Mouse (Mus musculus) midbrain, embryonic 11.5 days (tissue): ENCODE measurements around the gene Ap5z1. TPM values are rescaled to one million over a fixed set of nuclear protein-coding genes. Genes with fewer than 3 reads are reported as not detected.

Source experiments
- ATAC-seq: fragments of 200-750 bp; cut with Nextera tagmentation; 2 replicates; pipeline ENCODE4 v1.8.0; 2017; ENCODE audit warnings: moderate TSS enrichment, moderate library complexity; ENCODE audit not compliant: low FRiP score
- DNase-seq: peaks from one replicate; pipeline ENCODE4 v3.0.0; 2015; ENCODE audit warnings: low spot score; ENCODE audit errors: missing footprints
- H3K27ac ChIP-seq: fragments of 300-500 bp; sonication (generic); 2 replicates; pipeline ENCODE4 v1.5.1; 2014; ENCODE audit warnings: low read depth, low read length
- H3K27me3 ChIP-seq: fragments of 300-500 bp; sonication (generic); 2 replicates; pipeline ENCODE4 v1.6.1; 2014; ENCODE audit warnings: mild to moderate bottlenecking, low read length, moderate library complexity, mixed read lengths; ENCODE audit not compliant: control insufficient read depth, insufficient read depth
- H3K36me3 ChIP-seq: fragments of 300-500 bp; sonication (generic); 2 replicates; pipeline ENCODE4 v1.6.1; 2014; ENCODE audit warnings: mild to moderate bottlenecking, low read length, moderate library complexity, mixed read lengths; ENCODE audit not compliant: control insufficient read depth, insufficient read depth
- H3K4me1 ChIP-seq: fragments of 300-500 bp; sonication (generic); 2 replicates; pipeline ENCODE4 v1.6.1; 2014; ENCODE audit warnings: low read length; ENCODE audit not compliant: control insufficient read depth, insufficient read depth
- H3K4me2 ChIP-seq: fragments of 300-500 bp; sonication (generic); 2 replicates; pipeline ENCODE4 v1.6.1; 2014; ENCODE audit warnings: mild to moderate bottlenecking, moderate library complexity
- H3K4me3 ChIP-seq: fragments of 300-500 bp; sonication (generic); 2 replicates; pipeline ENCODE4 v1.5.1; 2014; ENCODE audit warnings: low read depth, low read length
- H3K9ac ChIP-seq: fragments of 300-500 bp; sonication (generic); 2 replicates; pipeline ENCODE4 v1.6.1; 2014; ENCODE audit warnings: low read length
- H3K9me3 ChIP-seq: fragments of 300-500 bp; sonication (generic); 2 replicates; pipeline ENCODE4 v1.6.1; 2016; ENCODE audit warnings: low read length; ENCODE audit not compliant: control insufficient read depth
- WGBS: fragments of 180-500 bp; shearing (Covaris S2); extraction: QIAGEN DNeasy Blood & Tissue Kit; methylation state at CpG from one replicate; pipeline ENCODE4 v1.1.7; 2014; 5-methylcytosine and 5-hydroxymethylcytosine counted together
- polyA plus RNA-seq: library from polyadenylated mRNA; unstranded; fragments of >200 nt; fragmentation: Nextera tagmentation; extraction: Ambion mirVana; gene quantifications from 2 replicates; pipeline ENCODE4 v1.2.1, GENCODE M21; 2014

The Ap5z1 gene
- polyA plus RNA-seq, 1 experiment from 2014 or later, result 10.5 TPM

DNA sequence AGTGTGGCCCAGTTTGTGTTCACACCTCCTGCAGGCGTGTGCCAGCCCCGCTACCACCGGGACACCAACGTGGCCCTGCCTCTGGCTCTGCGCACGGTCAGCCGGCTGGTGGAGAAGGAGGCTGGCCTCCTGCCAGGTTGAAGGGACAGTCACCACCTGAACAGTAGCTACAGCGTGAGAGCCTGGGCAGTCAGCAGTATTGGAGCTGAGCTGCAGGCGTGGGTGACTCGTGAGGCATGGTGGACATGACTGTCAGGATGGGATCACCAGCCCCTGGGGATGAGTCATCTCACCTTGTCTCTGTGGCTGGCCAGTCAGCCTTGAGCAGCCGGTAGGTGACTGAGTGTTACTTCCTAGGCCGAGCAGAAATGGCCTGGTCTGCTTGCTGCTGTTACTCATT is 13.6 kb downstream of the Ap5z1 start:
- no peak overlapping the region for H3K4me3 ChIP-seq
- no peak for DNase-seq
- H3K27me3 ChIP-seq, result no peaks in the 10 kb centered on the region
- WGBS, result 91% methylated on average over 12 of the region's 12 CpGs
- no peaks in the 10 kb centered on the region for H3K36me3 ChIP-seq
- H3K9ac ChIP-seq, result no peak overlapping the region
- no peak overlapping the region for H3K27ac ChIP-seq
- H3K4me1 ChIP-seq, result no peaks in the 10 kb centered on the region
- no peak overlapping the region for H3K4me2 ChIP-seq
- no peaks in the 10 kb centered on the region for H3K9me3 ChIP-seq
- no peak for ATAC-seq

DNA sequence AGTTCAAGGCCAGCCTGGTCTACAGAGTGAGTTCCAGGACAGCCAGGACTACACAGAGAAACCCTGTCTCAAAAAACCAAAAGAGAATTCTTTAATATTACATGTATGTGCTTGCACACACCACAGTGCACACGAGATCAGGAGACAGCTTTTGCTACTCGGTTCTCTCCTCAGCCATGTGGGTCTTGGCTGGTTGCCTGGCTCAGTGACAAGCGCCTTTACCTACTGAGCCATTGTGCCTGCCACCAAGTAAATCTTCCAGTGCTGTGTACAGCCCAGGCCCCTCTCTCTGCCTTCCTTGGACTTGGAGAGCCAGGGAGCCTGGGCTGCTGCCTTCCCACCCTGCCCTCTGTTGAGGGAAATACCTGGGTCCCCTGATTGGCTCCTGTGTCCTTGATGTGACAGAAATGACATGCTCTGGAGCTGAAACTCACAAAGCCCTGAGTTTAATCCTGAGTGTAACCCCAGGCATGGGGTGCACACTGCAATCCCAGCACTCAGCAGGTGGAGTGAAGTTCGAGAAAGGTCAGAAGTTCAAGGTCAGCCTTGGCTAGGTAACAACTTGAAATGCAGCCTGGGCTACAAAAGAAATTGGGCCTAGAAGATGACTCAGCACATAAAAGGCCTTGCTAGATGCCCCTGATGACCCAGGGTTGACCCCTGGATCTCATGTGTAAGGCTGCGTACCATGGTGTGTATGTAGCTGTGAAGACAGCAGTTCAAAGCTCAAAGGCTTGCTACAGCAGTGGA is 14.3 kb downstream of the Ap5z1 start:
- 89% methylated on average over 5 of the region's 5 CpGs for WGBS
- H3K4me1 ChIP-seq, result no peaks in the 10 kb centered on the region
- H3K9ac ChIP-seq, result no peak overlapping the region
- no peak overlapping the region for H3K4me2 ChIP-seq
- H3K27me3 ChIP-seq, result no peaks in the 10 kb centered on the region
- H3K4me3 ChIP-seq, result no peak overlapping the region
- ATAC-seq (no peak), DNase-seq (no peak)
- no peak overlapping the region for H3K27ac ChIP-seq
- no peaks in the 10 kb centered on the region for H3K36me3 ChIP-seq
- no peaks in the 10 kb centered on the region for H3K9me3 ChIP-seq

DNA sequence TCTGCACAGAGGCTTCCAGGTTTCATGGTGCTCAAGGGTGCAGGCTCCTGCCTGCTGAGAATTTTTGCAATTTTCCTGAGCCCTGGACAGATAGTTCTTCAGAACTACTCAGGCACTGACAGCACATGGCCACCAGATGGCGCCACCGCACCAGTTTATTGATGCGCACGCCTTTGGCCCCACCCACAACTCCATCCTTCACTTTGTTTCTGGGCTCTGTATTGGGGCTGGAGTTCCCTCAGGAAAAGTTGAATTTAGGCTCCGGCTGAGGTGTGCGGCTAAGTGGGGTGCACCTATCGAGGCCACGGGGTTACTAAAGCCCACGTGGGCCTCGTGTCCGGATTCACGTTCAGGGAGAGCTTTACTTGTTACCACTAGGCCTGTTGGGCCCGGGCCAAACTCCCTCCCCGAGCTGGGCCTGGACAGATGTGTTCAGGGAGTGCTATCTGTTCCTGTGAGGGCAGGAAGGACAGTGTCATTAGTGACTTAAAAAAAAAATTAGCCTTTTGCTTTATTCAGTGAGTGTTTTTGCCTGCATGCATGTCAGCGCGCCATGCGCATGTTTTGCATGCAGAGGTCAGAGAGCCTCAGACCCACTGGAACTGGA is 15.2 kb downstream of the Ap5z1 start:
- Histone ChIP-seq H3K36me3 (no peaks in the 10 kb centered on the region), H3K4me2 (no peak overlapping the region), H3K4me3 (no peak overlapping the region), H3K9me3 (no peaks in the 10 kb centered on the region), H3K4me1 (no peaks in the 10 kb centered on the region), H3K9ac (no peak overlapping the region; the same call in 1 of the 2 replicates), H3K27ac (no peak overlapping the region), H3K27me3 (no peaks in the 10 kb centered on the region)
- ATAC-seq (peak; percentile 79), DNase-seq (peak; percentile 99)
- 31% methylated on average over 17 of the region's 17 CpGs for WGBS

DNA sequence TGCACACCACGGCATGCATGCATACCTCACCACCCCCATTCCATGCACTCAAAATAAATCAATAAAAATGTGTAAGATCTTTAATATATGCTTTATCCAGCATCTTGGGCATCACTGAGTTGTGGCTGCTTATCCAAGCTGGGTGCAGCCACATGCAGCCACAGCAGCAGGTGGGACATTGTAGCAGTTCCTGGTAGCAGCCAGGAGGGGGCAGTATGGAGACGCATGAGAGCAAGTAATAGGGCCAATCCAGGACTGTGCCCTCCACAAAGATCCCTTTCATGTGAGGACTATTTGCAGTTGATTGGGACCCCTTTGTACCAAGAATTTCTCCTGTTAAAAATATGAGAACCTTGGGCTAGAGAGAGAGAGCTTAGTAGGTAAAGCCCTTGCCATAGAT is 18.8 kb downstream of the Ap5z1 start:
- Histone ChIP-seq H3K9me3 (no peaks in the 10 kb centered on the region), H3K4me3 (no peak overlapping the region), H3K36me3 (no peaks in the 10 kb centered on the region), H3K27ac (no peak overlapping the region), H3K4me2 (no peak overlapping the region), H3K4me1 (no peaks in the 10 kb centered on the region), H3K9ac (no peak overlapping the region), H3K27me3 (no peaks in the 10 kb centered on the region)
- DNase-seq (no peak), ATAC-seq (no peak)
- WGBS, result 71% methylated on average over 2 of the region's 2 CpGs

DNA sequence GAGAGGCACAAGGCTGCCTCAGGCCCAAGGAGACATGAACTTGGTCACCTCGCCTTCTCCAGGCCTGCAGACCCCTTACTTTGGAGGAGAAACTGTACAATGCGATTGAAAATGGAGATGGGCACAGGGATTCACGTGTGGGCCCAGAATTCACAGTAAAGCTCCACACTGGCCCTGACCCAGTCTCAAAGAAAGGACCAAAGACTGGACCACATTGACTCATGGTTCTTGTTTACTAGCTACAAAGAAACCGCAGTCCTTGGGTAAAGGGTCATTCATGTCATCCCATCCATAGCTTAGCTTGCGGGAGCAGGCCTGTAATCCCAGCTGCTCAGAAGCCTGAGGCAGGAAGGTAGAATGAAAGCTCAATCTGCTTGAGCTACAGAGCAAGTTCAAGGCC is 19.8 kb downstream of the Ap5z1 start:
- Histone ChIP-seq H3K27ac (no peak overlapping the region), H3K9me3 (no peaks in the 10 kb centered on the region), H3K4me1 (no peaks in the 10 kb centered on the region), H3K4me2 (no peak overlapping the region), H3K36me3 (no peaks in the 10 kb centered on the region), H3K4me3 (no peak overlapping the region), H3K9ac (no peak overlapping the region), H3K27me3 (no peaks in the 10 kb centered on the region)
- WGBS, result 89% methylated on average over 5 of the region's 5 CpGs
- DNase-seq (no peak), ATAC-seq (no peak)

DNA sequence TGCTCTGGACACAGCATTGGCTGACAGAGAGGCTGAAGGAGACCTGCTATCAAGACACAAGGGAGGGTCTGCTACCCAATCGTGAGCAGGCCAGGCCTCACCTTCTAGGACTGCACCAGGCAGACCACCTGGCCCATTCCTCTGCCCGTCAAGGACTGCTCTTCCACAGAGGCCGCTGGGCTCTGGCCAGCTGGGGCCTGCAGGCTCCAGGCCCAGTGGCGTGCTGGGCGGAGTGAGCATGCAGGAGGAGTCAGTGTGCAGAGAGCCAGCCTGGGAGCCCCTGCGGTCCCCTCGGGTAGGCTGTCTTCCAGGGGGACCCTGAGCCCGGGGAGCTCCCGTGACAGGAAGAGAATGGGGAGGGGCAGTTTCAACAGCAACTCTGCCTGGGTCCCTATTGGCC is 22.9 kb downstream of the Ap5z1 start:
- H3K4me1 ChIP-seq, result no peaks in the 10 kb centered on the region
- DNase-seq (no peak), ATAC-seq (no peak)
- 60% methylated on average over 9 of the region's 9 CpGs for WGBS
- no peak overlapping the region for H3K4me3 ChIP-seq
- no peaks in the 10 kb centered on the region for H3K27me3 ChIP-seq
- no peak overlapping the region for H3K27ac ChIP-seq
- no peak overlapping the region for H3K9ac ChIP-seq
- H3K4me2 ChIP-seq, result no peak overlapping the region
- no peaks in the 10 kb centered on the region for H3K9me3 ChIP-seq
- H3K36me3 ChIP-seq, result no peaks in the 10 kb centered on the region

DNA sequence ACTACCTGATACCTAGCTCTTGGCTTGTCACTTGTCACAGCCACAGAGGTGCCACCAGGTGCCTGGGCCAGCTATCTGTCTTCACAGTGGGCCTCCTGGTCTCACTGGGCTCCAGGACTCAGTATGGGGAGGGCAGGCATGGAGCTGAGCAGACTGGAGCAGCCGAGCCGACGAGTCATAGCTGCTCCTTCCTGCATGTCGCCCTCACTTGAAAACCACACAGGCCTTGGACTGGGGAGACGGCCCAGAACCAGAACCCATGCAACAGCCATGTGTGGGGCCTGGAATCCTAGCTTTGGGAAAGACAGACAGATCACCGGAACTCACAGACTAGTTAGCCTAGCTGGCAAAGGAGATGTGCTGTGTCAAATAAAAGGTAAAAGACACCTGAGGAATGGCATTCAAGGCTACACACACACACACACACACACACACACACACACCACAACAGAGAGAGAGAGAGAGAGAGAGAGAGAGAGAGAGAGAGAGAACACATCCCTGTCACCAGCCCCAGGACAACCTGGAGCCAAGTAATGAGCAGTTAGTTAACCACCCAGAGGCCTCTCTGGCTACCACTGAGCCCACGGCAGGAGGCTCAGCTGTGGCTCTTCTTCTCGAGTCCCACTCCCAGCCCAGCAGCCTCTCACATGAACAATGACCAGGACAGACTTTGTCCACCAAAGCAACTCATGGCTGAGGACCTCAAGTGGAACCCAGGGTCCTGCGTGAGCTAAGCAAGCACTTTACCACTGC is 26.4 kb downstream of the Ap5z1 start:
- WGBS, result 80% methylated on average over 9 of the region's 9 CpGs
- DNase-seq, result no peak
- no peaks in the 10 kb centered on the region for H3K4me1 ChIP-seq
- no peaks in the 10 kb centered on the region for H3K36me3 ChIP-seq
- no peaks in the 10 kb centered on the region for H3K27me3 ChIP-seq
- no peak overlapping the region for H3K9ac ChIP-seq
- no peak for ATAC-seq
- H3K4me2 ChIP-seq, result no peak overlapping the region
- H3K4me3 ChIP-seq, result no peak overlapping the region
- no peaks in the 10 kb centered on the region for H3K9me3 ChIP-seq
- no peak overlapping the region for H3K27ac ChIP-seq

DNA sequence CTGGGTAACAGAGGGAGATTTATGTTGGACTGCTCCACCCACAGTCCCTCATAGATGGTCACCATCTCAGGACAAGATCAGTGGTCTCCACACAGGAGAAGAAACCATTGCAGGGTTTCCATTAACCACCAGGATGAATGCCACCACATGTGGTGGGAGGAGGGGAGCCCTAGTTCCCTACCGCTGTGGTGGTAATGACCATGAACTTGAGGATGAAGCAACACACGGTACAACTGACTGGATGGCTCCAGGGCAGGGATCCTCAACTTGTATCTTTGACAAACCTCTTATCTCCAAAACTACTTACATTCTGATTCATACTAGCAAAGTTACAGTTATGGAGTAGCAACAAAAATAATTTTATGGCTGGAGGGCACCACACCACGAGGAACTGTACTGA is 29.6 kb downstream of the Ap5z1 start:
- Histone ChIP-seq H3K9me3 (no peaks in the 10 kb centered on the region), H3K27me3 (no peaks in the 10 kb centered on the region), H3K27ac (no peak overlapping the region), H3K9ac (no peak overlapping the region), H3K4me1 (no peaks in the 10 kb centered on the region), H3K4me3 (no peak overlapping the region), H3K4me2 (no peak overlapping the region), H3K36me3 (no peaks in the 10 kb centered on the region)
- ATAC-seq, result no peak
- DNase-seq, result no peak
- WGBS, result 95% methylated on average over 3 of the region's 3 CpGs
